Mouse (Mus musculus) CH12.LX (cell line): Measurements from ENCODE around the gene Arg2. TPM values are rescaled to one million over a fixed set of nuclear protein-coding genes. Genes with fewer than 3 reads are reported as not detected.

Experiments
- DNase-seq: peaks from one replicate; pipeline ENCODE4 v3.0.0-alpha.2; 2013; ENCODE audit errors: extremely low read depth
- H3K27ac ChIP-seq: 2 replicates; pipeline ENCODE4 v1.5.1; 2012; ENCODE audit warnings: low read depth, mild to moderate bottlenecking, control low read depth, moderate library complexity; ENCODE audit not compliant: insufficient read depth
- H3K27me3 ChIP-seq: replicated peaks from 2 replicates; pipeline ENCODE3; 2012; ENCODE audit warnings: inconsistent platforms
- H3K36me3 ChIP-seq, 2 experiments: replicated peaks in 1 of 2; 2 replicates each; pipeline versions ENCODE3 to v1.6.1; 2012; ENCODE audit warnings: inconsistent platforms in 1 of 2, low read length in 1 of 2, mild to moderate bottlenecking in 1 of 2, mixed read lengths in 1 of 2, moderate library complexity in 1 of 2; ENCODE audit not compliant: control insufficient read depth in 1 of 2, insufficient read depth in 1 of 2
- H3K4me1 ChIP-seq, 2 experiments: 2 replicates each; pipeline ENCODE4 v1.6.1; 2012; ENCODE audit warnings: inconsistent platforms in 1 of 2, moderate library complexity in 1 of 2; ENCODE audit not compliant: insufficient read depth in 2 of 2, control insufficient read depth in 1 of 2
- H3K4me2 ChIP-seq: 2 replicates; pipeline ENCODE4 v1.6.1; 2012; ENCODE audit warnings: low read depth, mild to moderate bottlenecking, control low read depth; ENCODE audit not compliant: poor library complexity, insufficient read depth, severe bottlenecking
- H3K4me3 ChIP-seq, 3 experiments: fragments of 150-350 bp in 1 of 3; sonication (generic) in 1 of 3; replicated peaks in 1 of 3; 2 replicates each; pipeline versions ENCODE3 to v1.5.1; 2011 to 2012; ENCODE audit warnings: low read depth in 2 of 3, low read length in 2 of 3, mild to moderate bottlenecking in 2 of 3, moderate library complexity in 2 of 3, control low read depth in 1 of 3, improper control_type of control experiment in 1 of 3, inconsistent platforms in 1 of 3, mixed read lengths in 1 of 3; ENCODE audit not compliant: poor library complexity in 1 of 3
- H3K79me2 ChIP-seq: replicated peaks from 2 replicates; pipeline ENCODE4 v1.6.1; 2012; ENCODE audit warnings: mild to moderate bottlenecking, moderate library complexity; ENCODE audit not compliant: control insufficient read depth, poor library complexity, insufficient read depth, severe bottlenecking; ENCODE audit errors: extremely low read depth
- H3K9ac ChIP-seq: 2 replicates; pipeline ENCODE4 v1.6.1; 2012; ENCODE audit warnings: low read depth, mild to moderate bottlenecking, control low read depth, moderate library complexity; ENCODE audit not compliant: insufficient read depth
- H3K9me3 ChIP-seq: replicated peaks from 2 replicates; pipeline ENCODE3; 2012; ENCODE audit warnings: low read length, inconsistent platforms, mixed read lengths
- BHLHE40 ChIP-seq: IDR thresholded peaks from 2 replicates; pipeline ENCODE4 v1.6.1; 2011; ENCODE audit warnings: mild to moderate bottlenecking, low read depth, low read length, improper control_type of control experiment
- CTCF ChIP-seq, 2 experiments: IDR thresholded peaks in 1 of 2; conservative IDR thresholded peaks in 1 of 2; 2 replicates each; pipeline ENCODE4 v1.5.1; 2011 to 2012; ENCODE audit warnings: low read depth in 2 of 2, low read length in 2 of 2, improper control_type of control experiment in 1 of 2, inconsistent platforms in 1 of 2, mild to moderate bottlenecking in 1 of 2, moderate library complexity in 1 of 2
- E2F4 ChIP-seq: IDR thresholded peaks from 2 replicates; pipeline ENCODE4 v1.6.1; 2011; ENCODE audit warnings: low read depth, low read length, improper control_type of control experiment; ENCODE audit not compliant: insufficient replicate concordance
- EP300 ChIP-seq: IDR thresholded peaks from 2 replicates; pipeline ENCODE4 v1.6.1; 2011; ENCODE audit warnings: low read length, improper control_type of control experiment
- GABPA ChIP-seq: IDR thresholded peaks from 2 replicates; pipeline ENCODE4 v1.6.1; 2012; ENCODE audit warnings: low read depth, low read length, improper control_type of control experiment, inconsistent platforms; ENCODE audit not compliant: insufficient replicate concordance
- HCFC1 ChIP-seq: IDR thresholded peaks from 2 replicates; pipeline ENCODE4 v1.6.1; 2012; ENCODE audit warnings: low read depth, mild to moderate bottlenecking, inconsistent platforms, low read length, improper control_type of control experiment
- JUN ChIP-seq: IDR thresholded peaks from 2 replicates; pipeline ENCODE4 v1.6.1; 2011; ENCODE audit warnings: low read depth, mild to moderate bottlenecking, low read length, improper control_type of control experiment, moderate library complexity; ENCODE audit not compliant: insufficient read depth
- KAT2A ChIP-seq: IDR thresholded peaks from 2 replicates; pipeline ENCODE4 v1.6.1; 2012; ENCODE audit warnings: low read length, improper control_type of control experiment, inconsistent platforms; ENCODE audit not compliant: insufficient replicate concordance
- MAFK ChIP-seq: IDR thresholded peaks from 2 replicates; pipeline ENCODE4 v1.6.1; 2011; ENCODE audit warnings: low read length, improper control_type of control experiment; ENCODE audit not compliant: insufficient replicate concordance
- MAX ChIP-seq: IDR thresholded peaks from 2 replicates; pipeline ENCODE4 v1.6.1; 2011; ENCODE audit warnings: low read length, improper control_type of control experiment
- MAZ ChIP-seq: IDR thresholded peaks from 2 replicates; pipeline ENCODE4 v1.6.1; 2012; ENCODE audit warnings: low read depth, mild to moderate bottlenecking, inconsistent platforms, low read length, improper control_type of control experiment, moderate library complexity
- MEF2A ChIP-seq: IDR thresholded peaks from 2 replicates; pipeline ENCODE4 v1.6.1; 2014; ENCODE audit warnings: low read depth, mild to moderate bottlenecking, inconsistent platforms, low read length, improper control_type of control experiment, borderline replicate concordance
- MXI1 ChIP-seq: IDR thresholded peaks from 2 replicates; pipeline ENCODE4 v1.6.1; 2011; ENCODE audit warnings: mild to moderate bottlenecking, low read depth, low read length, improper control_type of control experiment
- NELFE ChIP-seq: IDR thresholded peaks from 2 replicates; pipeline ENCODE4 v1.6.1; 2011; ENCODE audit warnings: low read depth, low read length, improper control_type of control experiment
- NRF1 ChIP-seq: IDR thresholded peaks from 2 replicates; pipeline ENCODE4 v1.6.1; 2014; ENCODE audit warnings: low read depth, mild to moderate bottlenecking, inconsistent platforms, low read length, improper control_type of control experiment, moderate library complexity
- PAX5 ChIP-seq: IDR thresholded peaks from 2 replicates; pipeline ENCODE4 v1.6.1; 2012; ENCODE audit warnings: low read length, inconsistent platforms, mixed read lengths
- POLR2A ChIP-seq: IDR thresholded peaks from 2 replicates; pipeline ENCODE4 v1.6.1; 2011; ENCODE audit warnings: low read depth, mild to moderate bottlenecking, improper control_type of control experiment, low read length
- POLR2AphosphoS2 ChIP-seq: IDR thresholded peaks from 2 replicates; pipeline ENCODE4 v1.6.1; 2011; ENCODE audit warnings: low read depth, low read length, improper control_type of control experiment
- RAD21 ChIP-seq: IDR thresholded peaks from 2 replicates; pipeline ENCODE4 v1.6.1; 2011; ENCODE audit warnings: low read depth, mild to moderate bottlenecking, low read length, improper control_type of control experiment, moderate library complexity
- SIN3A ChIP-seq: IDR thresholded peaks from 2 replicates; pipeline ENCODE4 v1.6.1; 2012; ENCODE audit warnings: low read length, improper control_type of control experiment, inconsistent platforms
- SMC3 ChIP-seq: IDR thresholded peaks from 2 replicates; pipeline ENCODE4 v1.6.1; 2011; ENCODE audit warnings: low read depth, low read length, improper control_type of control experiment
- TBP ChIP-seq: conservative IDR thresholded peaks from 2 replicates; pipeline ENCODE4 v1.6.1; 2011; ENCODE audit warnings: low read depth, low read length, improper control_type of control experiment
- TCF12 ChIP-seq: IDR thresholded peaks from 2 replicates; pipeline ENCODE4 v1.6.1; 2014; ENCODE audit warnings: low read depth, mild to moderate bottlenecking, inconsistent platforms, low read length, improper control_type of control experiment
- UBTF ChIP-seq: IDR thresholded peaks from 2 replicates; pipeline ENCODE4 v1.6.1; 2012; ENCODE audit warnings: low read depth, mild to moderate bottlenecking, inconsistent platforms, low read length, improper control_type of control experiment, moderate library complexity
- USF1 ChIP-seq: IDR thresholded peaks from 2 replicates; pipeline ENCODE4 v1.6.1; 2014; ENCODE audit warnings: low read depth, mild to moderate bottlenecking, inconsistent platforms, low read length, improper control_type of control experiment
- ZC3H11A ChIP-seq: IDR thresholded peaks from 2 replicates; pipeline ENCODE4 v1.6.1; 2012; ENCODE audit warnings: low read depth, mild to moderate bottlenecking, inconsistent platforms, low read length, improper control_type of control experiment
- ZKSCAN1 ChIP-seq: IDR thresholded peaks from 2 replicates; pipeline ENCODE4 v1.6.1; 2012; ENCODE audit warnings: low read depth, inconsistent platforms, low read length, improper control_type of control experiment, borderline replicate concordance
- dilution Hi-C: fragments of 300-500 bp; cut with MboI; formaldehyde crosslinking; loops from 2 replicates; pipeline ENCODE4 v1.14.3; 2020; ENCODE audit warnings: low sequenced_read_pairs; ENCODE audit not compliant: extremely low pct_unique_long_range_greater_than_20kb, extremely low pct_ligation_motif_present
- in situ Hi-C: fragments of 300-500 bp; cut with MboI; formaldehyde crosslinking; loops from 3 replicates; pipeline ENCODE4 v1.14.3; 2019; ENCODE audit warnings: low sequenced_read_pairs, low pct_ligation_motif_present, low pct_unique_long_range_greater_than_20kb, mixed read lengths
- polyA plus RNA-seq: library from polyadenylated mRNA; unstranded; fragments of >175 nt; gene quantifications from 2 replicates; pipeline ENCODE4 v1.2.1, GENCODE M21; 2012; ENCODE audit warnings: low read depth; ENCODE audit not compliant: insufficient read length
- total RNA-seq, 2 experiments: library from RNA; depleted of rRNA; stranded (reverse); fragments of 300-350 nt in 1 of 2; fragments of >200 nt in 1 of 2; gene quantifications; 2 replicates each; pipeline ENCODE4 v1.2.3; 2012 to 2014

Arg2 gene
- total and polyA plus RNA-seq, 3 experiments: not detected

DNA sequence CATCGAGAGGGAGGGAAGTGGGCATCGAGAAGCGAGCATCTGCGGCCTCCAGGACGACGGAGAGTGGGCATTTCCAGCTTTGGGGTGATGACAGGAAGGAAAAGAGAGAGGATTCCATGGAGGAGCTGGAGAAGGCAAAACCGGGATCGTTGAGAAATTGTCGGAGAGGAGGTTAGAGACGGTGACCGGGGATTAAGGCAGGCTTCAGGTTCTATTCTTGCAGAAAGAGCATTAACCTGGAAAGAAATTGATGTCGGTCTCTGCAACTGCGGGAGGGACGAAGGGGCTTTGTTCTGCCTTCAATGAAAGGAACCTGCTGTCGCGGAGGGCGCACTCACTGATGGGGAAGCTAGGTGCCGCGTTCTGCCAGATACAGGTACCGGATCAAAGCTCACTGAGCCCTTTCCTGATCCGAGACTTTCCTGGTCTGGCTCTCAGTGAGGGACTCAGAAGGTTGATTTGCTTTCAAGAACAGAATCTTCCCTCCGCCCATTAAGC is 650 bp downstream of the Arg2 start:
- H3K36me3 ChIP-seq: no peaks in the 10 kb centered on the region
- H3K27ac ChIP-seq: no peak overlapping the region
- H3K9ac ChIP-seq: no peak overlapping the region
- H3K27me3 ChIP-seq: peaks cover 12% of the 10 kb centered on the region
- peaks cover 9 to 20% of the 10 kb centered on the region in 2 experiments; a peak in 3 of 4 replicates for H3K4me1 ChIP-seq
- dilution Hi-C loops: no loop called here
- H3K4me2 ChIP-seq: peak overlapping the region; percentile 92
- H3K79me2 ChIP-seq: no peaks in the 10 kb centered on the region
- no peak for DNase-seq
- no peaks in the 10 kb centered on the region for H3K9me3 ChIP-seq
- peak overlapping the region in 1 of 3 experiments; percentile 48 for H3K4me3 ChIP-seq
- TF ChIP-seq SMC3 (no peak), TBP (no peak), E2F4 (no peak), MXI1 (no peak), BHLHE40 (no peak), TCF12 (no peak), POLR2AphosphoS2 (no peak), RAD21 (no peak), JUN (no peak), MAZ (no peak), NRF1 (no peak), POLR2A (no peak), UBTF (no peak), KAT2A (no peak), GABPA (no peak)
- TF ChIP-seq, all 38 proteins: peak for 0
- in situ Hi-C loops: no loop called here

DNA sequence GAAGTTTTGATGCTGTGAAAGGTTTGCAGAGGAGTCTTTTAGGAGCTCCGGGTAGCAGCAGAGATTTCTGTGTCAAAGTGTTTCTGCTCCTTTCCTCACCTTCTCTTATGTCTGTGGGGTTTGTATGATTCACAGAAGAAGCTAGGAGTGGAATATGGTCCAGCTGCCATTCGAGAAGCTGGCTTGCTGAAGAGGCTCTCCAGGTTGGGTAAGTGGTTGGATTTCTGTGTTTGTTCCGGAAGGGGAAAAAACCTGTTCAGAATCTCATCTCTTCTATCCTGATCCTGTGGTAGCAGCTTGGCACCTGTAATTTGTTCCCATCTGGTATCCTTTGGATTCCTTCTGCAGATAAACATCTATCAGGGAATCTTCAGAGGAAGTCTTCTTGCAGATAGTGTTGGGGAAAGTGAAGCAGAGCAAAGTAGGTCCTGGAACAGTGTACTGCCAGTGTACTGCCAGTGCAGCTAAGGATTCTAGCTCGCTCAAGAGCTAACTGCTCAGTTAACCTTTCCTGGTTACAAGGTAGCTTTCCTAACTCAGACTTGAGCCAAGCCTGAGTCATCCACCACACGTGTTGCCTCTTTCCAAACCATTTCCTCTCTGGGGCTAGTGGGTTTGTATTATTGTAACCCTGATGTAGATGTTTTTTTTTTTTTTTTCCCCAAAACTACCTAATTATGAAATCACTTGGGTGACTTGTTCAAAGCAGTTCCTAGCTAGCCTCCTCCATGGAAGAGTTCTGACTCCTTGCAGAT is 1.3 kb downstream of the Arg2 start:
- Histone ChIP-seq H3K4me1 (peaks cover 9 to 20% of the 10 kb centered on the region in 2 experiments; a peak in 3 of 4 replicates), H3K79me2 (no peaks in the 10 kb centered on the region), H3K27me3 (peaks cover 12% of the 10 kb centered on the region), H3K27ac (no peak overlapping the region), H3K9me3 (no peaks in the 10 kb centered on the region), H3K9ac (no peak overlapping the region), H3K36me3 (no peaks in the 10 kb centered on the region), H3K4me3 (no peak overlapping the region), H3K4me2 (no peak overlapping the region)
- dilution Hi-C loops (no loop called here), in situ Hi-C loops (no loop called here)
- no peak for TF ChIP-seq USF1
- no peak for TF ChIP-seq E2F4
- TF ChIP-seq HCFC1: no peak
- TF ChIP-seq MXI1: no peak
- TF ChIP-seq CTCF (conservative IDR thresholded peaks at IDR 0.05 in 1 of 2, IDR thresholded peaks at IDR 0.05 in 1 of 2; ENCODE audit: low read depth in 2 of 2, low read length in 2 of 2): no peak
- no peak for TF ChIP-seq ZKSCAN1
- TF ChIP-seq MAFK: no peak
- no peak for TF ChIP-seq NRF1
- TF ChIP-seq ZC3H11A: no peak
- no peak for TF ChIP-seq MAX
- TF ChIP-seq JUN: no peak
- TF ChIP-seq PAX5: no peak
- no peak for TF ChIP-seq MEF2A
- no peak for TF ChIP-seq SIN3A
- no peak for TF ChIP-seq NELFE
- TF ChIP-seq EP300: no peak
- no peak for TF ChIP-seq GABPA
- DNase-seq: no peak
